Mouse (Mus musculus) C2C12 (cell line): Measurements from ENCODE around the gene Srpk3. TPM values are rescaled to one million over a fixed set of nuclear protein-coding genes. Genes with fewer than 3 reads are reported as not detected.
"Not testable (repeated sequence)": the region's sequence is repeated elsewhere in the genome, so short reads cannot be mapped to it uniquely, and the experiment has no call there.

Source experiments
- H3K27me3 ChIP-seq: one replicate; pipeline ENCODE4 v1.6.1; 2011; ENCODE audit not compliant: control insufficient read depth, insufficient read depth, insufficient read length
- H3K36me3 ChIP-seq: one replicate; pipeline ENCODE4 v1.6.1; 2011; ENCODE audit not compliant: control insufficient read depth, insufficient read depth
- H3K4me3 ChIP-seq: one replicate; pipeline ENCODE4 v1.5.1; 2011; ENCODE audit warnings: mild to moderate bottlenecking, control low read depth; ENCODE audit not compliant: poor library complexity, insufficient read depth, severe bottlenecking
- H3K79me2 ChIP-seq: one replicate; pipeline ENCODE4 v1.6.1; 2011; ENCODE audit not compliant: control insufficient read depth, insufficient read depth
- H3K79me3 ChIP-seq: one replicate; pipeline ENCODE4 v1.6.1; 2011; ENCODE audit warnings: low read depth, control low read depth
- H3ac ChIP-seq: one replicate; pipeline ENCODE3; 2011; ENCODE audit warnings: low read depth; ENCODE audit not compliant: control insufficient read depth, insufficient read length
- CEBPB ChIP-seq: IDR thresholded peaks from one replicate; pipeline ENCODE4 v1.6.1; 2011; ENCODE audit warnings: low read depth, mild to moderate bottlenecking, control low read depth, moderate library complexity
- CTCF ChIP-seq: IDR thresholded peaks from one replicate; pipeline ENCODE4 v1.5.1; 2011; ENCODE audit not compliant: control insufficient read depth, insufficient read depth, insufficient read length
- FOSL1 ChIP-seq: IDR thresholded peaks from one replicate; pipeline ENCODE4 v1.8.0; 2011; ENCODE audit warnings: mild to moderate bottlenecking, low read length; ENCODE audit not compliant: poor library complexity, insufficient read depth, severe bottlenecking
- MAX ChIP-seq: IDR thresholded peaks from one replicate; pipeline ENCODE4 v1.6.1; 2011; ENCODE audit warnings: mild to moderate bottlenecking, control low read depth
- MYOD1 ChIP-seq: IDR thresholded peaks from one replicate; pipeline ENCODE4 v1.6.1; 2011; ENCODE audit warnings: low read depth; ENCODE audit not compliant: control insufficient read depth, insufficient read length
- MYOG ChIP-seq: IDR thresholded peaks from one replicate; pipeline ENCODE4 v1.6.1; 2011; ENCODE audit not compliant: control insufficient read depth, insufficient read length; ENCODE audit errors: extremely low read depth
- USF1 ChIP-seq: IDR thresholded peaks from one replicate; pipeline ENCODE4 v1.6.1; 2011; ENCODE audit warnings: low read depth, mild to moderate bottlenecking, control low read depth, moderate library complexity
- long read RNA-seq, 2 experiments: library from polyadenylated mRNA; unstranded; transcript quantifications; one replicate each; pipeline ENCODE4 v2.0.0; 2019 to 2020
- polyA plus RNA-seq: library from polyadenylated mRNA; unstranded; fragments of >200 nt; fragmentation: generic; extraction: Trizol; gene quantifications from one replicate; pipeline ENCODE4 v1.2.1, GENCODE M21; 2012; ENCODE audit warnings: missing spikeins

The Srpk3 gene
- 0.09 TPM for polyA plus RNA-seq
- long read RNA-seq, experiment 1, partial matches to known transcripts = 0 of 2 reads
- long read RNA-seq, experiment 1, other reads (novel, unspliced or antisense) = 1 of 2 reads
- long read RNA-seq, experiment 2 = 0 reads

DNA sequence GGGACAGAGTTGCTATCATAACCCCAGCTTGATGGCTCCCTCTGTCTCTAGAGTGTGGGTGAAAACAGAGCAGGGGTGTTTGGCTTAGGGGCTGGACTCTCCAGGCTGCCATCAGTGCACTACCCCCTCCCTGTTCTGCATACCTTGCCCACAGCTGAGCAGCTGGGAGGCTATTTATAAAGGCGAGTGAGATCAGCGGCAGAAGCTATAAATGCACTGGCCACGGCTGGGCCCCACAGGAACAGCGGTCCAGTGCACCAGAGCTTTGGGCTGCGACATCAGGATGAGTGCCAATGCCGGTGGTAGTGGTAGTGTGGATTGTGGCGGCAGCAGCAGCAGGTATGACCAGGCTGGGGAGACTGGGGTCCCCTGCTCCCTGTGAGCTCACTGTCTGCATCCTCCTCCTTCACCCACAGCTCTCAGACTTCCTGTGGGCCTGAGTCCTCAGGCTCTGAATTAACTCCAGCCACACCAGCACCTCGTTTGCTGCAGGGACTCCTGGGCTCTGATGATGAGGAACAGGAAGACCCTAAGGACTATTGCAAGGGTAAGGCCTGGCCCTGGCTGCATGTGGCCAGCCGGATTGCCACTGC lies at the start of gene Srpk3:
Gene Srpk3 (plus strand): TSS at position 238 of the 593 bp plus-strand sequence.
- Histone ChIP-seq H3K4me3 (no peak within 1 kb of the TSS), H3K27me3 (no peaks in the 10 kb centered on the region)

DNA sequence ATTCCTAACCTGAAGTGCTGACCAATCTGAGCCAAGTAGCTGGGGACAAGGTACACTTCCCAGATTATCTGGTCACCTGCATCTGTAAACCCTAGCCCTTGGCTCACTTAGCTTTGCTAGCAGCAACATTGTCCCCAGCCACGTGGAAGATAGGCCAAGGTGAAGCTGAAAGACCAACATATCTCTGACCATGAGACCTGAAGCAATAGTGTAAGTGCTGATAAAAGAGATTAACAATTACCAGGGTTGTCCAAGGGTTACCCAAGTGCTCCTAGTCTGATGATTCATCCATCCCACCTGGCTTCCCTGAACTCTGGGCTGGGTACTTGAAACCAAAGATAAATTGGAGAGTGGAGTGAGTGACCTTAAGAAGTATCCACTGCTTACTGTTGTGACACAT lies 43.3 kb upstream of the Srpk3 start:
- Histone ChIP-seq H3K79me3 (no peaks in the 10 kb centered on the region), H3ac (no peak overlapping the region), H3K27me3 (no peaks in the 10 kb centered on the region), H3K36me3 (no peaks in the 10 kb centered on the region), H3K4me3 (no peak overlapping the region), H3K79me2 (no peaks in the 10 kb centered on the region)
- no peak for TF ChIP-seq FOSL1
- no peak for TF ChIP-seq MYOD1
- no peak for TF ChIP-seq CTCF
- no peak for TF ChIP-seq CEBPB
- TF ChIP-seq MYOG = no peak
- TF ChIP-seq MAX = no peak
- no peak for TF ChIP-seq USF1

More for the DNA sequence above, at the start of gene Srpk3:
- H3K79me3 ChIP-seq = no peaks in the 10 kb centered on the region
- no peak within 1 kb of the TSS for H3ac ChIP-seq
- no peaks in the 10 kb centered on the region for H3K79me2 ChIP-seq
- H3K36me3 ChIP-seq = peaks cover 8% of the 10 kb centered on the region
- TF ChIP-seq CEBPB = no peak
- no peak for TF ChIP-seq MYOG
- TF ChIP-seq CTCF = no peak
- no peak for TF ChIP-seq MYOD1
- TF ChIP-seq USF1 = no peak
- no peak for TF ChIP-seq FOSL1
- no peak for TF ChIP-seq MAX

DNA sequence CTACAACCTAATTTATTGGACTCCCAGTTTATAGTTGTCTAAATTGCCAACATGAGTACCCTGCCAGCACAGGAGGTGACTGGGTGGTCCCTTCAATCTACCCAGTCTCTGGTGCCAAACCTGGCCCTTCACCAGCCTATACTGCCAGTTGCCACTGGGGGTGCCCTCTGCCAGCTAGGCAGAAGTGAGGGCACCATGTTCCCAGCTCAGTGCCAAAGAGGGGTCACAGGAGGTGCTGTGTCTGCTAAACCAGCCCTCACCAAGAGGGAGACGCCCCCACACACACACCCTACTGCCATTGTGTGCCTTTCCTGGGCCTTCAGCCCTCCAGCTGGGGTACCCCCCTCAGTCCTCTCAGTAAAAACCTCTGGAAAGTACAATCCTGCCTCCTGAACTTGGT lies 36.0 kb upstream of the Srpk3 start:
- TF ChIP-seq FOSL1 = no peak
- TF ChIP-seq MAX = no peak
- Histone ChIP-seq H3K27me3 (no peaks in the 10 kb centered on the region), H3K4me3 (no peak overlapping the region), H3K36me3 (no peaks in the 10 kb centered on the region), H3K79me3 (no peaks in the 10 kb centered on the region), H3K79me2 (no peaks in the 10 kb centered on the region), H3ac (no peak overlapping the region)

DNA sequence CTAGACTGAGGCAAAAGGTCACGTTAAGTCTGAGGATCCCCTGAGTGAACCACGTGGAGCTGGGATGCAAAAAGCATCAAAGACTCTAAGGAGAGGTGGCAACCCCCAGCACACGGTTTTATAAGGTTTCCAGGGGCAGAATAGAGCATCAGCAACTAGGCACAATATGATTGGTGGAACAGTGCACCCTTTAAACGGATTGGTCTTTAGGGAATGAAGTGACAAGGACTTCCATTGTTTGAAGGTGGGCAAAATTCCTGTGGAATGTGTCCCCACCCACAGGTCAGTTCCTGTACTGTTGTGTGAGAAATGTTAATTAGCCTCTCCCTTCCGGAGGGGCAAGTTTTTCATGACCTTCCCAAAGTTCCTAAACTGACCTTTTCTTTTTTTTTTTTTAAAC lies 35.1 kb upstream of the Srpk3 start:
- Histone ChIP-seq H3K27me3 (no peaks in the 10 kb centered on the region), H3K79me3 (no peaks in the 10 kb centered on the region), H3K4me3 (no peak overlapping the region), H3K79me2 (no peaks in the 10 kb centered on the region), H3ac (no peak overlapping the region), H3K36me3 (no peaks in the 10 kb centered on the region)
- TF ChIP-seq MYOD1 (no peak), FOSL1 (no peak)

DNA sequence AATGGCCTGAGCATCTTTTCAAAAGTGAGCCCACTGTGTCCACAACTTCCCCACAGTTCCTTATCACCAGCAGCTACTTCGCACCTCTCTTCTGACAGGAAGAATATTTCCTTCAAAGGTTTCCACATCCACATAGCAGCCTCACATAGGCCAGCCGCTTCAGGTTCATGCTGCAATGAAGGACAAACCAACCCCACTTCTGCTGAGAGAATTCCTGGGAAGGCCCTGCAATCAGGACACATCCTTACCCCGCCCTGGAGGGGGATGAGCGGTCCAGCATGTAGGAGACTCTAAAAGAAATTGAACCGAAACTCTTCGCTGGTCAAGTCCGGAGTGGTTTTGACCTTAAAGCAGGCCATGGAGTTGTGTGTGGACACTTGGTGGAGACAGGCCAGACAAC lies 34.4 kb upstream of the Srpk3 start:
- not testable (repeated sequence) for H3ac ChIP-seq, H3K79me2 ChIP-seq, H3K79me3 ChIP-seq, H3K36me3 ChIP-seq, H3K27me3 ChIP-seq, H3K4me3 ChIP-seq

DNA sequence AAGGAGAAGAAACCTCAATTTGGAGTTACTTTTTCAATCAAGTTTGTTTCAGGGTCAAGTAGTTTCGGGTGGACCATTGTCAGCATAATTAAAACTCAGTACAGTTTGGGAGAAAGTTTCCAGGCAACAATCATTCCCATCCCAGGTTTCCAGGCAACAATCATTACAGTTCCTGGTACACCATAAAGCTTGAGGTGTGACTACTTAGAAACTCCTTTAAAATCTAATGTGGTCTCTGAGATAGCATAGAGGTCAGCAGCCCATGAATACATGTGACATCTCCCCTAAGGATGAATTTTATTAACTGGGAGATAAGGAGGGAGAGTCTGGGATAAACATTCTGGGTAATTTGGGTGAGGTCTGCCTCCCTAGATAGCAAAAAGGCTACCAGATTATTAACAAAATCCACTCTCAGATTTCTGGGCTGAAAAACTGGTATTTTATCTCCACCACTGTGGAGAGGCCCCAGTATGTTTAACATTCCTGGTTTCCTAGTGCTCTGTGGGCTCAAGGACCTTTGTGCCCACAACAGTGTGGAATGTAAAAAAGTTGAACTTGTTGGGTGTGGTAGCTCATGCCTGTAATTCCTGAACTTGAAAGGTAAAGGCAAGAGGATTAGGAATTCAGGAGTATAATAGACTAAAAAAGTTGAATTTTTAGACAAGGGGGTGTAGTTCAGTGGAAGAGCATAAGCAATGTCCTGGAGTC lies 29.3 kb upstream of the Srpk3 start:
- H3ac ChIP-seq = no peak overlapping the region
- H3K27me3 ChIP-seq = no peaks in the 10 kb centered on the region
- H3K79me2 ChIP-seq = no peaks in the 10 kb centered on the region
- no peaks in the 10 kb centered on the region for H3K36me3 ChIP-seq
- H3K79me3 ChIP-seq = no peaks in the 10 kb centered on the region
- TF ChIP-seq MYOD1 (no peak), FOSL1 (no peak), CTCF (no peak), MYOG (no peak), USF1 (no peak), MAX (no peak), CEBPB (no peak)
- no peak overlapping the region for H3K4me3 ChIP-seq
